Mouse (Mus musculus): ENCODE data around the gene Gm1140. TPM values are rescaled to one million over a fixed set of nuclear protein-coding genes. Genes with fewer than 3 reads are reported as not detected.

Gene Gm1140
- polyA plus RNA-seq (2012; ENCODE audit: low replicate concordance), result not detected in 2 replicates

GRCm38 (mm10) chrX:67693462-67693861 is at the start of gene Gm1140:
Gene Gm1140 (minus strand): TSS chrX:67693562.

DNA sequence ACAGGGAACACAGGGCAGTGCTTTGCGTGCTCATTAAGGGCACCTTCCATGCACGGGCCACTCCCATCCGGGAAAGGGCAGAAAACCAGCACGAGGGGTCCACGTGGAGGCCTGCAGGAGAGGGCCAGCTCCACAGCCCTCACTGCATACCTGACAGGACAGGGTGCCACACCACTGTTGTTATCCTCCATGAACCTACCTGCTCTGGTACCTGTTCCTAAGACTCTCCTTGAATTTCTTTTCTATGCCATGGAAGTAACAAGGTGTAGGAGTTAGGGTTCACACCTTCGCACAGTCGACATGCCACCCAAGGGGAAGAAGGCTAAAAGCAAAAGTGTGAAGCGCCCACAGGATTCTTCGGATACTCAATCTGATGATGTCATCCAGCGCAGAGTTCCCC is 2.0 kb upstream of the Gm1140 start, which contains the start of gene Gm14692:
Gm14692 (plus strand) TSS at position 301 of the 400 bp plus-strand sequence.

Other genes with a start within 250 kb of the Gm1140 start
- not detected in 2 replicates for gene Gm14692, start 2.1 kb upstream of the Gm1140 start, polyA plus RNA-seq (2012; ENCODE audit: low replicate concordance)
- not detected in 2 replicates for gene 4933436I01Rik, start 227.9 kb upstream of the Gm1140 start, polyA plus RNA-seq (2012; ENCODE audit: low replicate concordance)

All from leukemia stem cell, adult 10-12 weeks (primary cell).